Mouse (Mus musculus) natural killer cell, adult 2 months (primary cell): ENCODE data around the gene Galnt10.

Experiments used
- DNase-seq, 2 experiments: peaks; one replicate each; pipeline ENCODE4 v3.0.0; 2022; ENCODE audit warnings: low spot score in 2 of 2

Gene Galnt10

DNA sequence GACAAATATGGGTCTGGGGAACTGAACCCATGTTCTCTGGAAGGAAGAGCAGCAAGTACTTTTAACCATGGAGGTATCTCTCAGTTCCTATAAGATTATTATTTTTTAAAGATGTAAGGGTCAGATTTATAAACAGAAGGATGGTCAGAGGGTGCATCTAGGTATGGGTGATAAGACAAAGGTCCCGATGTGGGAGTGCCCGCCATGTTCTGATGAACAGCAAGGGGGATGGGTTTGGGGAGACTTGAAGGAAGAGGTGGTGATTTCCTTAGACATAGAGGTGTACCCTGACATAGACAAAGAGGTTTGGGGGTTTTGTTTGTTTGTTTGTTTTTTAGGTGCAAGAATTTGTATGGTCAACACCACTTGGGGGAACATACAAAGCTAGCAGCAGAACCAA is 1.6 kb upstream of the Galnt10 start:
- DNase-seq = no peak

DNA sequence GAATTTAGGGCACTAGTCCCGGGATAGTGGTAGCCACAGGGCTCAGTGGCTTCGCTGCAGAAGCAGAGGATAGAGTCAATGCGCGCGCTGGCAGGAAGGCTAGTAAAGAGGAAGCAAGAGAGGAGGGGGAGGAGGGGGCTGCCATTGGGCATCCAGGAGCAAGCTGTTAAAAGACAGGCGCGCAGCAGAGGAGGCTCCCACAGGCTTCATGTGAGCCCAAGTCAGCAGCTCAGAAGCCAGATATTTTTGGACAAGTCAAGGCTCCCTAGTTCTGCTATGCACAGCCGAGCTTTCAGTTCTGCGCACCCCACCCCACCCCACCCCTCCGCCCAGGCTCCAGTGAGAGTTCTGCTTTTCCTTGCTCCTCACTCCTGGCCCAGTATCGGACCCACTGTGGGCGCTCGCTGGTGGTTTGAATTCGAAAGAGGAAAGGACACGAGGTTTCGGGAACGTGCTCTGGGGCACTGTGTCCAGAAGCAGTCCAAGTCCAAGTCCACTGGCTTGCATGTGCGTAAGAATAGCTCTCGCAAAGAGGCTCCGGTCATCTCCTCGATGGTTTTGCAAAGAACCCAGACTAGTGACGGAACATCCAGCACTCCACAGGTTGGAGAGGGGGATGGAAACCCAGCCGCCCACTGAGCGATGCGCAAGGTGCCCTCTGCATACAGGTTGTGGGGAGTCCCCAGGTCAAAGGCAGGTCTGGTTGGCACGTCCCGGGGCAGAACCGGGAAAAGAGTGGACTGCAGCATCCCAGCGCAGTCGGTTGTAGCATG is 811 bp upstream of the Galnt10 start:
- DNase-seq = no peak

DNA sequence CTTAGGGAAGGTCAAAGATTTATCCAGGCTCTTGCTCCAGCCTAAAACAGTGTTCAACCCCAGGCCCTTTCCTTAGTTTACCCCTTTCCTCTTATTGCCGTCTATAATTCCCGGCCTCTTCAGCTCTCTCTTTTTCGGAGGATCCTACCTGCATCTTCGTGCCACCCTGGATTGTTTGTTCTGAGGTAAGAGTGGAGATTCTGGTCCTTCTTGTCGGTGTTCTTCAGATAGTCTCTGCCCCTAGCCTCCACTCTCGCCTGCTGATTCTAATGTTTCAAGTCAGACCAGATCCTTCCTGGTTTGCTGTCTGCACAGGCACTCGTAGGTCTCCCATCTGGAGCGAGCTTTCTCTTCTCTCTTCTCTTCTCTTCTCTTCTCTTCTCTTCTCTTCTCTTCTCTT is 605 bp downstream of the Galnt10 start:
- DNase-seq = no peak

DNA sequence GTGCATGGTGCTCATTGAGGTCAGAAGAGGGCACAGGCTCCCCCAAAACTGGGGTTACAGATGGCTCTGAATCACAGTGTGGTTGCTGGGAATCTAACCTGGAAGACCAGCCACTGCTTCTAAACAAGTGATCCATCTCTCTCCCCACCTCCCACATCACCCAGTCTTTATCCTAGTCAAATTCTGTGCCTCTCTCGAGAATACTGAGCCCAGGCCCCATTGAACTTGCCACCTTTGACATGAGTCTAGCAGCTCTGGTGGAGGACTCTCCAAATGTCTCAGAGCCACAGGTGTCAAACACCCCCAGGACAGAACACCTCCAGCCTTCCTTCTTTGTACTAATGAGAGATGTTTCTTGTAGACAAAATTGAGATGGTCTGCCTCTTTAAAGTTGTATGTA is 1.2 kb downstream of the Galnt10 start:
- DNase-seq = no peak

DNA sequence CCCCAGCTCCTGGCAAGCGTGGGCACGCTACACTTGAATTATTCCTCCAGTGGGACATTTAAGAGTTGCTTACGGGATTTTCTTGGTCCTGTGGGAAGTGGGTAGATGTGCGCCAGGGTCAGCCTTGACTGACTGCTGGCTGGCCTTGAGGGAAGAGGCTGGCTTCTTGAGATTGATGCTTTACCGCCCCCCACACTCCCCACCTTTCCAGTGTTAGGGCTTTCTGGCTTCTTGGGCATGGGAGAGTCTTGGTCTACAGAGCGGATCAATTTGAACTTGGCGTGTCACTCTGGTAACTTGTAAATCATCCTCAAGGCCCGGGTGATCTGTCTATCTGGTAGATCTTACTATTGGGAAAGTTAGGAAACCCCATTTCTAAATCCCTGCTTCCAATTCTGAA is 1.7 kb downstream of the Galnt10 start:
- DNase-seq = no peak

DNA sequence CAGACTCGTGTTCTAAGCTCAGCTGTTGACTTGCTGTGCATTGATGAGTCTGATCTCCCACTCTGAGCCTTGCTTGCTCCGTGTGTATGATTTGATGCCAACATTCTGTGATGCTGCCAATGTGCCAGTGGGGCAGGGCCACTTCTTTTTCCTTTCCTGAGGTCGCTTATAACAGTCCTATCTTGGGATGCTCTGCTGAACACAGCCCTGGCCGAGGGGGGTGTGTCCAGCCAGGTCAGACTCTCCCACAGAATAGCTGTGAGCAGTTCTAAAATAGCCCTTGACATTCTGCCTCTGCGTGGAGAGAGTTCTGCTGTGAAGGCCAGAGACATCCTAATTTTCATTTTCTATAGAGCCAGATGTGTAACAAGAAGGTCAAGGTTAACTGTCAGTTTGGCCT is 2.2 kb downstream of the Galnt10 start:
- DNase-seq = no peak

DNA sequence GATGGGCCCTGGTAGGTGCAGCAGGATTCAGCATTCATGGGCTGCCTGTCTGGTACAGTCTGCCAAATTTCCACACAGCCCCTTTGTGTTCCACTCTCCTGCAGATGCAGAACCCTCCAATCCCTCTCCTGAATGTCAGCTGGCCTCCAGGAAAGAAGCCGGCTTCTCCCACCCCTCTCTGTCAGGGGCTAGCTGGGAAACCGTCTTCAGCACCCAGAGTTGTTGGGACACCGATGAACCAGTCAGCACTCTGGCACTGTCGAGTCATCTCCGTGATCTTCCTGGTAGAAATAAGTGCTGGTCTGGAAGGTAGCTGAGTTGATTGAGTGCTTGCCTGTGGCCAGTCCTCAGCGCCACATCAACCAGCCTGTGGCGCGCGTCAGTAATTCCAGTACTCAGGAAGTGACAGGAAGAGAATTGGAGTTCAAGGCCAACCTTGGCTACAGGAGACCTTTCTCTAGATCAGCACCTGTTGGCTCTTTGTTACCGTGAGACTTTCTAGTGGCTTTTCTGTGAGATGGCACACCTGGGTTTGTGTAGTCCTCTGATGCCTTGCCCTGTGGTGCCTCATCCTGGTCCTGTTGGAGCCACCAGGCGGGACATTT is 3.1 kb downstream of the Galnt10 start:
- no peak for DNase-seq

DNA sequence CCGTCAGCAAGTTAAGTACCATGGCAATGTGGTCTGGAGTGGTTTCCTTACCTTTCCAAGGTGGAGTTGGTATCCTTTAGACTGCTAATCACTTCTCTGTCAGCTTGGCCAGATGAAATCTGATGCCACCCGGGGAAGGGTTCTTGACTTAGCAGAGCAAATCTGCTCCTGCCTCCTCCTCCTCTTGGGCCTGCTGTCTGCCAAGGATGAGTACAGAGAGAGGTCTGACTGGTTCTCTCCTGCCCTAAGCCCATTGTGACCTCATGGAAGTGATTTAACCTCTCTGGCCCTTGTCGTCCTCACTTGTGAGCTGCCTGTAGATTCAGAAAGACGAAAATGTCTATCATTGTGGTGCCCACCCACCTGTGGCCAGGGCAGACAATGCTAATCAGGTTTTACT is 4.0 kb downstream of the Galnt10 start:
- DNase-seq = no peak

DNA sequence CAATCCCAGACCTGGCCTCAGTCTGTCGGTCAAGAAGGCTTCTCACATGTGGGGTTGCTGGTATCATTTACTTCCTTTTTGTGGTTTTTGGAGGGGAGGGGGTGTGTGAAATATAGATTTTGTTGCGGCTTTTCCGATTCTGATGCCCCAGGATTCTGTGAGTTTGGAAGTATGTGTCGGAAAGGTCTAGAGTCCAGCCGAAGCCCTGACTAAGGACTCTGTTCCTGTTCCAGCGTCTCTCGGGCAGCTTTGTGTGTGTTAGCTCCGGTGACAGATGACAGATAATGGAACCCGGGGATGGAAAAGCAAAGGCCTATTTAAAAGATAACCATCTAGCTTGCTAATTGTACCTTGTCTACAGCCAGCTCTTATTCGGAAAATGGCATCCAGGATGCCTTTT is 4.4 kb downstream of the Galnt10 start:
- DNase-seq = no peak

DNA sequence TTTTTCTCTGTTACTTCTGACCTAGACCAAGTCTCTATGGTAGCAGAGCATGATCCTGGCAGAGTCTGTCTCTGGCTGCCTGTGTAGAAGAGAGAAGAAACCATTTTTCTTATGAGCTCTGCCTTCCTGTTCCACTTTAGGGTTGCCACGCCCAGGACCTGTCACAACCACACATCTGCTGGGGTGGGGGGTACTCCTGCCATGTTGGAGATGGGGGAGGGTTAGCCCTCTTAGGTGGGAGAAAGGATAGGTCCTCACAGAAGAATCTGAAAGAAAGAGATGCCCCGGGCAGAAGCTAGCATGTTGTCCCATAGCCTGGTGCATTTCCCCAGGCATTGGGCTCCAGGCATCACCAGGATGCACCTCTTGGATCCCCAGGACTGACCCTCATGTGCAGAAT is 5.6 kb downstream of the Galnt10 start:
- no peak for DNase-seq

DNA sequence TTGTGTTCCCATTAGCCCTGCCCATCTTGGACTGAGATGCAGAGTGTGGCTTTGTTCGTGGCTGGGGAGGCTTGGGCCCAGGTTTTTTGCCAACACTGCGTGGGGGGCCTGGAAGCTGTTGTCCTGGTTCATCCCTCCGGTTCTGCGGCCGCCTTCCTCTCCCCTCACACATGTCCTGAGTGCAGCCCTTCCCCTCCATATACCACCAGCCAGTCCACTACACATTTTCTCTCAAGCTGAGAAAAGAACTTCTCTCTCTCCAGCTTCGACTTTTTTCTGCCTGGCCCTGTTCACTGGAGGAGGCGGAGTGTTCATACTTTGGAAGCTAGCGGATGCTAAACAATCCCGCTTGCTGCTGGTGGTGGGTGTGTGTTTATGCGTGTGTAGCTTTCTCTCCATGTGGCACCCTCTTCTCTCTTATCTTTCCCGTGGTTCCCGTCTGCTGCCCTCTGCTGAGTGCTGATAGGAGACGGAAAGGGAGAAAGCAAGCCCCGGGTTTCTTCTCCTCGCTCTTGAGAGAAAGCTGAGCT is 6.1 kb downstream of the Galnt10 start:
- DNase-seq = no peak

DNA sequence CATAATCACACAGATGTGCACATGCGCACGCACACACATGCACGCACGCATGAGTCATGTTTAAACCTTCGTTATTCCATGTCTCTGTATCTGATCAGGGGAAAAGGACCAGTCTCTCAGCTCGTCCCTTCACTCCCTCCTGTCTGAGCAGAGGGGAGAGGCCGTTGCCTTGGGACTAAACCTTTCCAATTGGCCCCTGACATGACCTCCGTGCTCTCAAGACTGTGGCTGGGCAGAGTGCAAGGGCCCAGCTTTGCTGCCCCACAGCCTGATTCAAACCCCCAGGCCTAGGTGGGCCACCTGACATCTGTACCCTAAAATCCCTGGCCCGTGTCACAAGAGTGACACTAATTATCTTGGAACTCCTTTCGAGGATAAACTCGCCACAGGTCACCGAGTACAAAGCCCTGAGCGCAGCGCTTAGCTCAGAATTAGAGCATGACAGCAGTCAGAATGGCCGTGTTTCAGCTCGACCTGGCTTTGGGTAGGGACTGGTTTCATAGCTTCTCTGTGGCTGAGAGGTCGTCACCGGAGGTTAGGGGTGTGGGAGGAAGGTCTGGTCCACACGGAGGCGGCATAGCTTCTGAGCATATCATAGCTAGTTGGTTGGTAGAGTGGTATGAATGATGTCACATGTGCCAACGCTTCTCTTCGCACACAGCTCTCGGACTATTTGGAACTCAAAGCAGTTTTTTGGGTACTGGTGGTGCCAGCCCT is 7.1 kb downstream of the Galnt10 start:
- DNase-seq = peak in 1 of 2 experiments; percentile 35

DNA sequence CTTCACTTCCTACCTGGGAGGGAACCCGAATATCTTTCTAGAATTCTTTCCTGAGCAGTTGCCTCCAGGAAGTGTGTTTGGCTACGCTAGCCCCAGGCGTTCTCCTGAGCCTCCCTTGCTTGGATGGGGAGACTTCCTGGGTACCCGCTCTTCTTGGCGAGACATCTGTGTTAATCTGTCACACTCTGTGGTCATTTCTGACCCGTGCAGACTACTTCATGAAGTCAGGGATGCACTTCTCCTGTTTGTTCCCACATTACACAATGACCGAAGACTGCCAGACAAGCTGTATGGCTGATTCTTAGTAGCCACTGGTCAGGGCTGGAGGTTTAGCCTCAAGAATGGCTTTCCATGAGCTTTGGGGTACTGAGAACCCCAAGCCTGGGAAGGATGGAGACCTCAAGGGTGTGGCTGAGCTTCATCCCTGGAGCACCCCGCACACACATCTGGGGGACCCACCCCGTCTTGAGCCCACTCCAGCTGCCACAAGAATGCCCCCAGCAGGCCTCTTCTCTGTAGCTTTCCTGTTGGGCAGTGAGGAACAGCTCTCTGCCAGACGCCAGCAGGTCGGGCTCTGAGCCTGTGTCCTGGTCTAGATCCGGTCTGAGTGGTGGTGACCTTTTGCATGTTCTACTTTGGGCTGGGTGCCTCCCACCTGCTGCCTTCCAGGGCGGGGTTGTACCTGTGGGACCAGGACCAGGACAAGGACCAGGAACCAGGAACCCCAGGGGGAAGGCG is 7.8 kb downstream of the Galnt10 start:
- DNase-seq = no peak

DNA sequence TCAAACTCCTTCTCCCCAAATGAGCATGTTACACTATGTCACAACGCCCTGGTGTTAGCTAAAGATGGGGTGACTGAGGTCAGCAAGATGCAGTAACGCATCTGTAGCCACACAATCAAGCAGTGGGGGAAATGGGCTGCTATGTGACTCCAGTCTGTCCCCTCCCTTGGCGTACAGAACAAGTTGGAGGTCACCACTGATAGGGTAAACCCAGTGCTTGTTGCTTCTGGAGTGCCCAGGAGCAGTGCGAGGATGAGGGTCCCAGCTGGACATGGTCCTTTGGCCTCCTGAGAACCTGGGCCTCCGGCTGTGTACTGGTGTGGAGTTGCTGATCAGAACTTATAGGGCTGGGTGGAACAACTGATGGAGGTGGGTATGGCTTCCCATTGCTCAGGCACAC is 8.6 kb downstream of the Galnt10 start:
- no peak for DNase-seq

DNA sequence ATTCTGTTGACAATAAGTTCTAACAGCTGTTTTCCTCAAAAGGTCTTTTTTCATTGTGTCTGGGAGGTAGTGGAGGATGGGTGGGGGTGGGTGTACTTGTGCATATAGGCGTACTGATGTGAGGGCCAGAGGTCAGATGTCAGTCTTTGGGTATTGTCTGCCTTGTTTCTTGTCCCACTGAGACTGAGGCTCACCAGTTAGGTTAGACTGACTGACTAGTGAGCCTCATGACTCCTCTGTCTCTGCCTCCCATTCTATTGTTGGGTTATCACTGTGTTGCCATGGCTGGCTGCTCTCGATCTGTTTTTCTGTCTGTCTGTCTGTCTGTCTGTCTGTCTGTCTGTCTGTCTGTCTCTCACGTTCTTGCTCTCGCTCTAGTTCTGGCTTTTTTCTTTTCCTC is 9.1 kb downstream of the Galnt10 start:
- no peak for DNase-seq

DNA sequence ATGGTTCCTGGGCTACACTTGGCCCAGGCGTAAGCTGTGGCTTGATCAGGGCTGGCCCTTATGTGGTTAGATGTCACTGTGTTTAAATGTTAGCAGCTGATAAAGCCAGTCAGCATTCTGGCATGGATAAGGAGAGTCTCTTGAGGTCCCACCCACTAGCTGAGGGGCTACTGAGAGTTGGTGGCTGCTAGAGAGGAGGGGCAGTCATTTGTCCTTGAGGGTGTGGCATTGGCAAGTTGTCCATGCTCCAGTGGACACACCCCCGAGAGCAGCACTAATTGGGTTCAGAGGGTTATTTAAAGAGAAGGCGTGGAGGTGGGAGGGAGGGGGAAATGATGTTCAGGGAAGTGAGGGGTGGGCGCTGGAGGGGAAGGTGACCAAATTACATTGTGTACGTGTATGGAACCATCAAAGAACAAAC is 9.7 kb downstream of the Galnt10 start:
- no peak for DNase-seq

DNA sequence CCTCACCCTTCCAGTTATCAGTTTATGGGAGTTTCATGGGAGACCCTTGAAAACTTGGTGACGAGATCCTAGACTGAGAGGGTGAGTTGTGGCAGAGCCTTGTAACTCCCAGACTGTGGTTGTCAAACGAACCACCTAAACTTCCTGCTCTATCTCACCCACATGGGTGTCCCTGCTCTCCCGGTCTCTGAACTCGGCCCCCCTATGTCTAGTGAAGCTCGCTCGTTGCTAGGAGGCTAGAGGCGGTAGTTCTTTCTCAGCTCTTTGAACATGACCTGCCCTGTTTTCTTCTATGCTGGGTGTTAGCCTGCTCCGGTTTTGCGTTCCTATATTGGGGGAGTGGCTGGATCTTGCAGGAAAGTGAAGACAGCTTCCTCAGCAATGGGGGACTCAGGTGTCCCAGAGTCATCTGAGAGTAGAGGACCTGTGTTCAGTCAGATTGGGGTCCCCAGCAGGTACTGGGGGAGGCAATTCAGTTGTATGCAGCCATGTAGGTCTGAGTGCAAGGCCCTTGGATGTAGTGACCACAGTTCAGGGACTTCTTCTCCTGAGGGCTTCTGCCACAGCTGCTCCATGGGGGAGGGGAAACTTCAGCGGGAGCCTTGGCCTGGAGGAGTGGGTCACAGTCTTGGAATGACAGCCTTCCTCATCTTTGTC is 10.6 kb downstream of the Galnt10 start:
- DNase-seq = peak in 1 of 2 experiments; percentile 42

DNA sequence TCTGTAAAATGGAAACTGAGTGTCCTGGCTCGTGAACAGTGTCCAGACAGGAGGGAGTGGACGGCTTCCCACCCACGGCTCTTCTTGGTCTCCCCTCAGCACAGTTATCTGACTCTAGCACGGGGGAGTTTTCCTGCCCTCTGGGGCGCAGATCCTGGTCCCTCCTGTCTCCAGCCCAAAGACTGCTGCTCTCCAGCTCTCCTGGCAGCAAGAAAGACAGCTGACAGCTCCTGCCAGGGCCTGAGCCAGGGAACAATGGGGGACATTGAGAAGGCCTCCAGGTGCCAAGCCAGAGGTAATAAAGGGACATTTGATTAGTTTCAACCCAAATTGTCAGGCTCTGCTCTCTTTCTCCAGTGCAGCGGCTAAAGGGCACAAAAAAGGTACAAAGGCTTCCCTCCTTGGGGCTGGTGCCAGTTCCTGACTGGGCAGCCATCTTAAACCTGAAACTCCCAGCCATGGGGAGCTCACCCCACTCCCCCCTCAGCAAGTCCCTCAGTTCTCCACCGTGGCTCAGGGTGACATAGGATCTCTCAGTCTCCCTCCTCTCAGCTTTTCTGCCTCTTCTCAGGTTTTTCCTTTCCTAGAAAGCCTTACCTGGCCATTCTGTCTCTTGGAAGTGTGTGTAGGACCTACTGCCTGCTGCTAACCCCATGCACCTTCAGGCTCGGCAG is 11.5 kb downstream of the Galnt10 start:
- no peak for DNase-seq

DNA sequence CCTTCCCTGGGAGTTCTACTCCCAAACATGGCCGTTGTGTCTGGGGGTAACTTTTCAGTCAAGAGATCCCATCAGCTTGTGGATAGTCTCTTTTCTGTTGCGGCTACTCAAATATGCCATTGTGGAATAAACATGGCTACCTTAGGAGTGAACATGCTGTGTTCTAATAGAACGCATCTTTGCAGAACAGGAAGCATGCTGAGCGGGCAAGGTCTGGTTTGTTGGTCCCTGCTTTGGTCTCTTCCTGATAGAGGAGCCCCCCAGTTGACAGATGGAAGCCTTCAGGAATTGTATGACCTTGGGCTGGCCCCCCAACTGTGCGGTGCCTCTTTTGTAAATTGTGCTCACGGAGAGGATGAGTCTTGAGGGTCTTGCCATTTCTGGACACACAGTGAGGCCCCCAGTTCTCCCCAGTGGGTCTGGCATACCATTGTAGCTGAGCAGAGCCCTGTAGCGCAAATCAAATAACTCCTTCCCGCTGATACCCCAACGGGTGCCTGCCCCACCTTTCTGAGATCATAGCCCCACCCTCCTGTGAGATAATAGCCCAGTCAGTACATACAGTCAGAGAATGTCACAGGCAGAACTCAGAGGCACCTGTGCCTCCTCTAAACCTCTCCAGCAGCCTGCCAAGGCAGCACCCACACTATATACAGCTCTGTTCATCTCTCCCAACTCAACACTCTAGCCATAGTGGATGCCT is 12.3 kb downstream of the Galnt10 start:
- no peak for DNase-seq

DNA sequence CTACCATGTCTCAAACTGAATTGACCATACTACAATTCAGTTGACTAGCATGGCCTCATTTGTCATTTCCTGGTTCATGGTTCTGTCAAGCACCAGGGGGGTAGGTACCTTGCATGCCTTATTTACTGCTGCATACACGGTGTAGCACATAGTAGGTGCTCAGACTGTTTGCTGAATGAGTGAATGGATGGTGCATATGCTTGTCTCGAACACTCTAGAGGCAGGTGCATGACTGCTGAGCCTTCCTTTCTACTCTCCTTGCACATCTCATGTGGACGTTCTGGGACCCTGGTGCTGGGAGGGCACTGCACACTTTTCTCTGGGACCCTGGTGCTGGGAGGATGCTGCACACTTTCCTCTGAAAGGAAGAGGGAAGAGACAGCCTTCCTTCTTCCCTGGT is 13.0 kb downstream of the Galnt10 start:
- DNase-seq = no peak
